Mouse (Mus musculus) MEL (cell line): ENCODE measurements around the gene Fyn. TPM values are rescaled to one million over a fixed set of nuclear protein-coding genes. Genes with fewer than 3 reads are reported as not detected.

Experiments
- DNase-seq: peaks from one replicate; pipeline ENCODE4 v3.0.0; 2011; ENCODE audit warnings: low read depth, low spot score
- H3K27ac ChIP-seq: 2 replicates; pipeline ENCODE4 v1.5.1; 2012; ENCODE audit warnings: low read depth, mild to moderate bottlenecking, control low read depth, low read length, moderate library complexity; ENCODE audit not compliant: control insufficient read depth
- H3K27me3 ChIP-seq, 2 experiments: fragments of 150-350 bp in 1 of 2; sonication (generic) in 1 of 2; 2 replicates each; pipeline ENCODE4 v1.6.1; 2012; ENCODE audit warnings: low read length in 2 of 2, mild to moderate bottlenecking in 2 of 2, improper control_type of control experiment in 1 of 2, moderate library complexity in 1 of 2; ENCODE audit not compliant: insufficient read depth in 2 of 2, control insufficient read depth in 1 of 2
- H3K36me3 ChIP-seq, 2 experiments: 2 replicates each; pipeline ENCODE4 v1.6.1; 2012 to 2014; ENCODE audit warnings: low read length in 2 of 2, improper control_type of control experiment in 1 of 2, inconsistent platforms in 1 of 2, mild to moderate bottlenecking in 1 of 2; ENCODE audit not compliant: insufficient read depth in 2 of 2, control insufficient read depth in 1 of 2
- H3K4me1 ChIP-seq, 2 experiments: fragments of 150-350 bp in 1 of 2; sonication (generic) in 1 of 2; 2 replicates each; pipeline ENCODE4 v1.6.1; 2012; ENCODE audit warnings: low read length in 2 of 2, improper control_type of control experiment in 1 of 2, mild to moderate bottlenecking in 1 of 2; ENCODE audit not compliant: insufficient read depth in 2 of 2, control insufficient read depth in 1 of 2
- H3K4me3 ChIP-seq, 2 experiments: fragments of 150-350 bp in 1 of 2; sonication (generic) in 1 of 2; 2 replicates each; pipeline ENCODE4 v1.5.1; 2012; ENCODE audit warnings: low read depth in 2 of 2, low read length in 2 of 2, mild to moderate bottlenecking in 2 of 2, moderate library complexity in 2 of 2, control low read depth in 1 of 2, improper control_type of control experiment in 1 of 2; ENCODE audit not compliant: control insufficient read depth in 1 of 2, insufficient read depth in 1 of 2
- H3K79me2 ChIP-seq: 2 replicates; pipeline ENCODE4 v1.6.1; 2012; ENCODE audit warnings: mild to moderate bottlenecking, low read length, moderate library complexity; ENCODE audit not compliant: control insufficient read depth, poor library complexity, insufficient read depth
- H3K9ac ChIP-seq: 2 replicates; pipeline ENCODE4 v1.6.1; 2012; ENCODE audit warnings: low read depth, mild to moderate bottlenecking, control low read depth, low read length, moderate library complexity; ENCODE audit not compliant: control insufficient read depth, poor library complexity, severe bottlenecking
- H3K9me3 ChIP-seq: fragments of 150-350 bp; sonication (generic); replicated peaks from 2 replicates; pipeline ENCODE4 v1.6.1; 2012; ENCODE audit warnings: mild to moderate bottlenecking, low read length, improper control_type of control experiment, moderate library complexity; ENCODE audit not compliant: insufficient read depth
- CHD1 ChIP-seq: IDR thresholded peaks from 2 replicates; pipeline ENCODE4 v1.6.1; 2012; ENCODE audit warnings: low read depth, mild to moderate bottlenecking, inconsistent platforms, low read length, improper control_type of control experiment
- CHD2 ChIP-seq: IDR thresholded peaks from 2 replicates; pipeline ENCODE4 v1.6.1; 2011; ENCODE audit warnings: low read length, improper control_type of control experiment
- EP300 ChIP-seq, 2 experiments: IDR thresholded peaks; 2 replicates each; pipeline ENCODE4 v1.6.1; 2011; ENCODE audit warnings: improper control_type of control experiment in 2 of 2, low read length in 2 of 2, low read depth in 1 of 2, mild to moderate bottlenecking in 1 of 2
- MAFK ChIP-seq: IDR thresholded peaks from 2 replicates; pipeline ENCODE4 v1.6.1; 2011; ENCODE audit warnings: low read depth, mild to moderate bottlenecking, low read length, improper control_type of control experiment, borderline replicate concordance
- MAX ChIP-seq: IDR thresholded peaks from 2 replicates; pipeline ENCODE4 v1.6.1; 2011; ENCODE audit warnings: low read length, improper control_type of control experiment
- MAZ ChIP-seq: IDR thresholded peaks from 2 replicates; pipeline ENCODE4 v1.6.1; 2012; ENCODE audit warnings: low read depth, mild to moderate bottlenecking, inconsistent platforms, low read length, improper control_type of control experiment
- MEF2A ChIP-seq: IDR thresholded peaks from 2 replicates; pipeline ENCODE4 v1.6.1; 2014; ENCODE audit warnings: low read depth, mild to moderate bottlenecking, inconsistent platforms, low read length, improper control_type of control experiment; ENCODE audit not compliant: poor library complexity, insufficient replicate concordance, severe bottlenecking; ENCODE audit errors: extremely low read depth
- MYB ChIP-seq: IDR thresholded peaks from 2 replicates; pipeline ENCODE4 v1.6.1; 2011; ENCODE audit warnings: mild to moderate bottlenecking, low read depth, low read length, improper control_type of control experiment
- MYC ChIP-seq: IDR thresholded peaks from 2 replicates; pipeline ENCODE4 v1.6.1; 2011; ENCODE audit warnings: low read depth, mild to moderate bottlenecking, low read length, improper control_type of control experiment, moderate library complexity
- NELFE ChIP-seq: IDR thresholded peaks from 2 replicates; pipeline ENCODE4 v1.6.1; 2011; ENCODE audit warnings: low read depth, low read length, improper control_type of control experiment
- NRF1 ChIP-seq: IDR thresholded peaks from 2 replicates; pipeline ENCODE4 v1.6.1; 2014; ENCODE audit warnings: low read depth, mild to moderate bottlenecking, inconsistent platforms, low read length, improper control_type of control experiment, moderate library complexity; ENCODE audit not compliant: poor library complexity, insufficient read depth, severe bottlenecking
- POLR2AphosphoS2 ChIP-seq: IDR thresholded peaks from 2 replicates; pipeline ENCODE4 v1.6.1; 2011; ENCODE audit warnings: low read length, improper control_type of control experiment
- POLR2AphosphoS5 ChIP-seq: IDR thresholded peaks from 2 replicates; pipeline ENCODE4 v1.6.1; 2012; ENCODE audit warnings: low read depth, borderline replicate concordance, mild to moderate bottlenecking, inconsistent platforms, low read length, moderate library complexity, mixed read lengths
- RAD21 ChIP-seq: IDR thresholded peaks from 2 replicates; pipeline ENCODE4 v1.6.1; 2011; ENCODE audit warnings: mild to moderate bottlenecking, low read depth, low read length, improper control_type of control experiment
- SIN3A ChIP-seq: IDR thresholded peaks from 2 replicates; pipeline ENCODE4 v1.6.1; 2012; ENCODE audit warnings: low read length, improper control_type of control experiment, inconsistent platforms
- SMC3 ChIP-seq: IDR thresholded peaks from 2 replicates; pipeline ENCODE4 v1.6.1; 2011; ENCODE audit warnings: low read depth, low read length, improper control_type of control experiment
- TAL1 ChIP-seq: IDR thresholded peaks from 2 replicates; pipeline ENCODE4 v1.6.1; 2012; ENCODE audit warnings: mild to moderate bottlenecking, inconsistent platforms, low read length, moderate library complexity, mixed read lengths
- TBP ChIP-seq: IDR thresholded peaks from 2 replicates; pipeline ENCODE4 v1.8.0; 2011; ENCODE audit warnings: low read depth, low read length, improper control_type of control experiment
- TCF12 ChIP-seq: IDR thresholded peaks from 2 replicates; pipeline ENCODE4 v1.6.1; 2014; ENCODE audit warnings: low read depth, mild to moderate bottlenecking, inconsistent platforms, low read length, improper control_type of control experiment, moderate library complexity
- USF1 ChIP-seq: IDR thresholded peaks from 2 replicates; pipeline ENCODE4 v1.6.1; 2014; ENCODE audit warnings: low read depth, mild to moderate bottlenecking, inconsistent platforms, low read length, improper control_type of control experiment, moderate library complexity
- USF2 ChIP-seq, 2 experiments: IDR thresholded peaks; 2 replicates each; pipeline ENCODE4 v1.6.1; 2011 to 2012; ENCODE audit warnings: improper control_type of control experiment in 2 of 2, low read length in 2 of 2, borderline replicate concordance in 1 of 2, inconsistent platforms in 1 of 2, low read depth in 1 of 2, mild to moderate bottlenecking in 1 of 2; ENCODE audit not compliant: insufficient read depth in 1 of 2
- ZKSCAN1 ChIP-seq: IDR thresholded peaks from 2 replicates; pipeline ENCODE4 v1.6.1; 2012; ENCODE audit warnings: low read depth, mild to moderate bottlenecking, inconsistent platforms, low read length, improper control_type of control experiment, moderate library complexity
- ZMIZ1 ChIP-seq: IDR thresholded peaks from 2 replicates; pipeline ENCODE4 v1.6.1; 2012; ENCODE audit warnings: low read depth, mild to moderate bottlenecking, inconsistent platforms, low read length, improper control_type of control experiment, moderate library complexity
- ZNF384 ChIP-seq: IDR thresholded peaks from 2 replicates; pipeline ENCODE4 v1.6.1; 2012; ENCODE audit warnings: low read depth, mild to moderate bottlenecking, inconsistent platforms, low read length, improper control_type of control experiment
- polyA plus RNA-seq, 2 experiments: library from polyadenylated mRNA; stranded (reverse) in 1 of 2; unstranded in 1 of 2; fragments of >175 nt in 1 of 2; fragments of >200 nt in 1 of 2; gene quantifications; 2 replicates each; pipeline versions ENCODE4 v1.2.1 to v1.2.4; 2012; ENCODE audit warnings: low replicate concordance in 2 of 2, low read depth in 1 of 2; ENCODE audit not compliant: insufficient read length in 2 of 2, insufficient read depth in 1 of 2, missing spikeins in 1 of 2
- total RNA-seq: library from RNA; depleted of rRNA; stranded (reverse); fragments of 300-350 nt; gene quantifications from 2 replicates; pipeline ENCODE4 v1.2.3, GENCODE M21; 2012

Fyn gene
- total and polyA plus RNA-seq, 3 experiments: 0.03 TPM; not detected in 2

DNA sequence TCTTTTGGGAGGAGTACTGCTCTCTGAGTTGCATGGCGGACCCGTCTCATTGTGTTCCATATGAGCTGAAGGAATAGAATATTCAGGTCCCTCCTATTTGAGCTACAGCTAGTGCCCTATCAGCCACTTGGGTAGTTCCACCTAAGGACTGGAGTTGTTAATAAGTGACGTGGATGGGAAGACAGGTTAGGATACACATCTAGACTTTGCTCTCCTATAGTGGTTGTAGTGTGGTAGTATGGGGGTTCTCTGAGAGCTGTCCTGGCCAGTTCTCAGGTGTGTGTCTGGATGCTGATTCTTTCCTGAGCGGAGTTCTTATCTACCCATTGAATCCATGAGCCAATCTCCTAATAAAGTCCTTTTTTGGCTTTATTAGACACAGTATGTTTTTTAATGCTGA lies 4.5 kb upstream of the Fyn start:
- H3K27ac ChIP-seq: no peak overlapping the region
- H3K4me3 ChIP-seq: no peak overlapping the region
- no peak for DNase-seq
- H3K79me2 ChIP-seq: no peaks in the 10 kb centered on the region
- H3K27me3 ChIP-seq: no peaks in the 10 kb centered on the region
- H3K9ac ChIP-seq: no peak overlapping the region
- no peaks in the 10 kb centered on the region for H3K4me1 ChIP-seq
- no peaks in the 10 kb centered on the region for H3K36me3 ChIP-seq
- no peaks in the 10 kb centered on the region for H3K9me3 ChIP-seq
- TF ChIP-seq MEF2A: no peak
- no peak for TF ChIP-seq CHD2
- no peak for TF ChIP-seq TCF12
- TF ChIP-seq SMC3: no peak
- TF ChIP-seq POLR2AphosphoS5: no peak
- no peak for TF ChIP-seq ZMIZ1
- TF ChIP-seq NELFE: no peak
- TF ChIP-seq MYC: no peak
- no peak for TF ChIP-seq ZNF384
- TF ChIP-seq MAFK: no peak
- TF ChIP-seq CHD1: no peak
- TF ChIP-seq MAX: no peak
- no peak for TF ChIP-seq MYB
- no peak for TF ChIP-seq RAD21

DNA sequence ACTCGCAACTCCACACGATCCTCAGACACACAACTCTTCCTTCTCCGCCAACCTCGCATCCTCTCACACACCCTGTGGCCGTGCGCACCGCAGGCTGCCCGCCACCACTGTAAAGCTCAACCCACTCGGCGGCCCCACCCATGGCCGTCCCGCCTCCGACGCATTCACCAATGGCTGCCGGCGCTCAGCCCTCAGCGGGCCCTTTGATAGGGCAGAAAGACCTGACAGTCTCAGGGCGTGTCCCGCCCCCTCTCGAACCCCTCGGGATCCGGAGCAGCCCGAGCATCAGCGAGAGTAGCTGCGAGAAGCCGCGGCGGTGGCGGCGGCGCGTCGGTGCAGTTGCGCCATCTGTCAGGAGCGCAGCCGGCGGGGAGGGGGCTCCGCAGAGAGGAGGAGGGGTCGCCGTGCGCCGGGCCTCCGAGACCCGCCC lies 862 bp downstream of the Fyn start:
- Histone ChIP-seq H3K27me3 (no peaks in the 10 kb centered on the region), H3K4me1 (no peaks in the 10 kb centered on the region), H3K27ac (no peak overlapping the region)
- TF ChIP-seq USF1 (no peak), NRF1 (no peak), POLR2AphosphoS5 (no peak), USF2 (IDR thresholded peaks at IDR 0.05; ENCODE audit: borderline replicate concordance in 1 of 2, insufficient read depth in 1 of 2, low read depth in 1 of 2, low read length in 2 of 2) (no peak), RAD21 (no peak), POLR2AphosphoS2 (no peak), MYB (no peak), MAZ (no peak), TAL1 (no peak), TBP (no peak), ZKSCAN1 (no peak), SIN3A (no peak), EP300 (IDR thresholded peaks at IDR 0.05; ENCODE audit: low read depth in 1 of 2, low read length in 2 of 2) (no peak), MAX (no peak), MEF2A (no peak), CHD1 (no peak)
- TF ChIP-seq, all 39 proteins: peak for 0
- Histone ChIP-seq H3K36me3 (no peaks in the 10 kb centered on the region), H3K9ac (no peak overlapping the region), H3K4me3 (no peak overlapping the region), H3K9me3 (no peaks in the 10 kb centered on the region), H3K79me2 (no peaks in the 10 kb centered on the region)
- DNase-seq: no peak
